Mouse (Mus musculus) cerebellum, postnatal 4 days (tissue): ENCODE measurements around the gene Zfp362.

Experiments
- DNase-seq, 2 experiments: peaks; one replicate each; pipeline ENCODE4 v3.0.0; 2022; ENCODE audit warnings: low spot score in 2 of 2, mixed read lengths in 1 of 2

Zfp362 gene

DNA sequence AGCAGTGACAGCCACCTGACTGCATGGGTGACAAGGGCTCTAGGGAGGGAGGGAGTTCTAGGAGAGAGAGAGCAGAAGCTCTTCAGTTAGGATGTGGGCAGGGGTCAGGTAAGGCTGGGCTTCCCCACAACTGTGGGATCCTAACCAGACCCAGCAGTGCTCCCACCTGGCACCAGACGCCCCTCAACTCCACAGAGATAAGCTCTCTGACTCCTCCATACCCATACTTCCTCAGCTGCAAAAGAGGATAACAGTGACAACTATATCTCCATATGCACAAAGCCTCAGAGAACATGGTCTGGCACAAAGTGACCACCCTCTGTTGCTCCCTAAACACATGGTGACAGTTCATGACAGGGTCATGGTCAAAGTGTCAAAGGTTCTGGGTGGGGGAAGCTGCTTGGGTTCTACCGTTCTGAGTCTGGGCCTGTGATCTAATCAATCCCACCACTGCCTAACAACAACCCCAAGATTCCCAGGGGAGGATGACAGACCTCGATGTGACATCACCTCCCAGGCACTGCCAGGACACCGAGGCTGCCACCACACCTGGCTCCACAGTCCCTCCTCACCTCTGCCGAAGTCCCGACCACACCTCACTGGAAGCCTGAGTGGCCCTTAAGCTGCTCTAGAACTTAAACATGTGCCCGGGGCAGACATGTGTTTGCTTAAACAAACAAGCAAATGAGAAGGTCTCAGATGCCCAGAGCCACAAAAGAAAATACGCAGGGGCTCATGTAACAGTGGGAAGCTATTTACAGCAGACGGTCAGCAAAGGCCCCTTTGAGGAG, 4.0 kb downstream of the Zfp362 start:
- no peak for DNase-seq

DNA sequence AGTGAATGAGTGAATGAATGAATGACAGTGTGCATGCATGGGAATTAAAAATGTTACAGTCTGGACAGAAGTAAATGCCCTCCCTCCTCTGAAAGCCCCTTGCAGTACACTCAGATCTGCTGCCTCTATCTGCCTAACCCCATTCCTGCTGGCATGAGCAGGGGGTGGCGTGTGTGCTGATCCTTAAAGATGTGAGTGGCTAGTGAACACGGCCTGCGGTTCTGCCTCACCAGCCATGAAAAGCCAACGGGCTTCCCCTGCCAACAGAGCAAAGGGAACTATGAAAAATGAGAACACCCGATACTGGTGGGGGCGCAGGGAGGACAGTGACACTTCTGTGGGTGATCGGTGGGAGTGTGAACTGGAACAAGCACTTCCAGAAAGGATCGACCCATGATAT, 9.1 kb downstream of the Zfp362 start:
- no peak for DNase-seq

DNA sequence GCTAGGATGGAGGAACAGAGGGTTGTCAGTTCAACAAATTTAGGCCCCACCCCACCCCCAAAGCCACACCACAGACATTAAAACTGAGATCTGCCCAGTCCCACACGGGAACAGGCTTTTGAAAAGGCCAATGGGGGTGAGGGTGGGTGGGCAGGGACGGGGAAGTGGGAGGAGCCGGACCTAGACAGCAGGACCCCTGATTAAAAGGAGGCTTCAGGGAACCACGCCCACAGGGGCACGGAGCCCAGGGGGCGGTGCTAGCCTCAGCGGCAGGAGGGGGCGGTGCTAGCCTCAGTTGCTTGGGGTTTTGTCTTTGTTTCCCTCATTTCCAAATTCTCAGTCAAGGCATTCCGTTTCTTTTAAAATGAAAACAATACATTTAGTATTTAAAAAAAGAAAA, 10.2 kb downstream of the Zfp362 start:
- DNase-seq = peak in 1 of 2 experiments; percentile 52

DNA sequence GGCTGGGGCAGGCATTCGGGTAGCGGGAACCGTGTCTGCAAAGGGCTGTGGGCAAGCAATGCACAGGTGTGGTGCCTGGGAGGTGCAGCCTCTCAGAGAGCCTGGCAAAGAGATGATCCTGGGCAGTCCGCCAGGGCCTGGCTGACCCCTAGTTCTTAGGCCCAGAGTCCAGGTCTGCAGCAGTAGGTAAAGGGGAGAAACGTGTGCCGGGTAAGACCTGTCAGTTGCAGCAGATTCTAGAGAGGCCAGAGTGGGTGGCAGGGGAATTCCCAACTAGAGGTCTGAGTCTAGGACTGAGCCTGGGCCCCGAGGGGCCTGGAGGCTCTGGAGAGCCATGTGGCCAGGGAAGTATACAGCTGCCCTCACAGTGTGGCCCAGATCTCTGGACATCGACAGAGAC, 11.6 kb downstream of the Zfp362 start:
- no peak for DNase-seq

DNA sequence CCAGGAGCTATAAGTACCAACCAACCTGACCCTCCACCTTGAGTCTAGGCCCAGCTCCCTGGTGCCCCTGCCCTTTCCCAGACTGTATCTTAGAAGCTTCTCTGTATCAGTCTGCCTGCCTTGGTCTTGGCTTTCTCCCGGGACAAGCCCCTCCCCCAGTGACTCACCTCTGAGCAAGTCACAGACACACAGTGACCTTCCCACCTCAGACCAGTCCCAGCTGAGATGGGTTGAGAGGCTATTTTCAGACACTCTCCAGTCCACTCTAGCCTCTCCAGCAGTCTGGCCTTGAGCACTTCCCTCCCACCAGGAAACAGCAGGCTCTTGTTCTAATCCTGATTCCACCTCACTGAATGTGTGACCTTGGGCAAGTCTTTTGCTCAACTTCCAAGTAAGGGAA, 12.1 kb downstream of the Zfp362 start:
- no peak for DNase-seq

DNA sequence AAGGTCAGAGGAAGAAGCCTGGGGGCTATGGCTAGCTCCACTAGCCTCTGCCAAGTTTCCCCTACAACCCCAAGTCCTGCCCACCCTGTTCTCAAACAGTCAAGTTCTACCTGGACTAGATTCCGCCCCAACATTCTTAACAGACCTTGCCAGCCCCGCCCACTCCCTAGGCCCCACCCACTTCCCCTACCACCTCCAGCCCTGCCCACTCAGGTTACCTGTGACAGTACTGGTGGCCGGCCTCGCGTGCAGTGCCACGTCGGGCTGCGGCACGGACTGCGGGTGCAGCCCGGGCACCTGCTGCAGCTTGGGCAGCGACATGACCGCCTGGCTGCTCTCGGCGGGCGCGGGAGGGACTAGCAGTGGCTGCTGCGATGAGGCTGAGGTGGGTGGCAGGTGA, 16.2 kb downstream of the Zfp362 start:
- DNase-seq = no peak

DNA sequence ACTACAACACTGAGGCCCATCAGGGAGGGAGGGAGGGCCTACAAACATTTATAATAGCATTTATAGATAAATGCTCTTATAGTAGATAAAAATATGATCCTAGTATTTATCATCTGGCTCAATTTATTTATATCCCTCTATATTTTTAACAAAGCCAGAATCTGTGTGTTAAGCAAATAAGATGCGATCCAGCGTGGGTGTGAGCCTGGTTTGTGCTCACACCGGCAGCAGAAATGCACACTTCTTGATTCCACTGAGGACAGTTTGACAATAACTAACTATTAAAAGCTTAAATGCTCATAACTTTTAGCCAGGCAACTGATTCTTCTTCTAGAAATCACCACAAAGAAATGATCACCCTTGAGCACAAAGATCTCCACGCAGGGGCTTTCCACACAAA, 17.7 kb downstream of the Zfp362 start:
- DNase-seq = no peak

DNA sequence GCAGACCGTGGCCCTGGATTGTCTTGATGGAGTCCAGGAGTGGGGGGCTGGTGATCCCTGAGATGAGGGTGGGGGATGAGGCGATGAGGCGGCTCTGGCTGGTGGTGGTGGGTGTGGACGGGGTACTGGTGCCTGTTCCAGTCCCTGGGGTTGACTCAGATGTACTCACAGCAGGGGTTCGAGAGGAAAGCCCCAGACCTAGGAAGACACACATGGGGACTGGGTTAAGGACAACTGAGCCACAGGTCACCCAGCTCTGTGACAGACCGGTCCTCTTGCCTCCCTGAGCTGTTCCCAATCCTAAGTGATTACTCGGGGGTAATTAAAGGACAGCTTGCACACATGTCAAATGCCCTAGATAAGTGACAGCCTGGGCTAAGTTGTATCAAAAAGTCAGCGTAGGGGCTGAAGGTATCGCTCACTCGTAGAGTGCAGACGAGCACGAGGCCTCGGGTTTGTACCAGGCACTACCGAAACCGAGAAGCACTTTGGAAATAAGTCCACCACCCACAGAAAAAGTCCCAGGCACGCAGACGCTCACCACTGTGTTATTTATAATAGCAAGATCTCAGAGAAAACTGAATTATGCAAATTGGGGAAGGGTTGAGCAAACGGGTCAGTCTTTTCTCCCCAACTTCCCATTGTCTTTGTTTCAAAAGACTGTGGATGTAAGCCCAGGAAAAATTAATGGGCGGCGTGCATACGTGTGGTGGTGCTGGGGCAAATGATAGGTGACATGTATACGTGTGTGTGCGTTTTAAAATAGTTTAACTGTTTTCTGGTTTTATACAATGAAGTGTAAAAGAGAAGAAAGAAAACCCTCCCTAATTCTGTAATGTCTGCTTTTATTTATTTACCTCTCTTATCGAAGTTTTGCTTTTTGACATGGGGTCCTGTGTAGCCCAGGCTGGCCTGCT, 18.6 kb downstream of the Zfp362 start:
- DNase-seq = no peak

DNA sequence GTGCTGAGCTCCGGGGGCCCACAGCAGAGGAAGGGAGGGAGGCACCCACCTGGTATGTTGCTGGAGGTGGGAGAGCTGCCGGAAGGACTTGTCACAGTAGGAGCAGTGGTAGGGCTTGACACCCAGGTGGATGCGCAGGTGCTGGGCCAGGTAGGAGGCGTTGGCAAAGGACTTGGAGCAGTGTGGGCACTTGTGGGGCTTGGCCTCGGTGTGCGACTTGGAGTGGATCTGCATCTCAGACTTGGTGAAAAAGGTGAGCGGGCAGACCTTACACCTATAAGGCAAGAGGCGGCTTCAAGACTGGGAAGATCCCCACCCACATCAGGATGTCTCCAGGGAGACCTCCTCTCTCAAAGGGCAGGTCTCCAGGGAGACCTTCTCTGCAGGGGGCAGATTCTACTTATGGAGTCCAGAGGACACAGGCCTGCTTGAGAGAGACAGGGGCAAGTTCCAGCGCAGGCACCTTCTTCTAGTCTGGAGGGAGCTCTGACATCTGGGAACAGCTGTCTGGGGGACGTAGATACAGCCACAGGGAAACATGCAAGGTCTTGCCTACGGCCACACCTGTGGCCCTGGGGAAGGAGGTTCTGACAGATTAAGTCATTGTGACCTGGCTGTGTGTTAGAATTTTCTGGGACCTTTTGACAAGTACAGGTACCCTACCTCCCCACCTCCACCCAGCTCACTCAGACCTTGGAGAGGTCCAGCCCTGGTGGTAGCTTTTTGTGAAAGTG, 19.8 kb downstream of the Zfp362 start:
- DNase-seq = no peak

DNA sequence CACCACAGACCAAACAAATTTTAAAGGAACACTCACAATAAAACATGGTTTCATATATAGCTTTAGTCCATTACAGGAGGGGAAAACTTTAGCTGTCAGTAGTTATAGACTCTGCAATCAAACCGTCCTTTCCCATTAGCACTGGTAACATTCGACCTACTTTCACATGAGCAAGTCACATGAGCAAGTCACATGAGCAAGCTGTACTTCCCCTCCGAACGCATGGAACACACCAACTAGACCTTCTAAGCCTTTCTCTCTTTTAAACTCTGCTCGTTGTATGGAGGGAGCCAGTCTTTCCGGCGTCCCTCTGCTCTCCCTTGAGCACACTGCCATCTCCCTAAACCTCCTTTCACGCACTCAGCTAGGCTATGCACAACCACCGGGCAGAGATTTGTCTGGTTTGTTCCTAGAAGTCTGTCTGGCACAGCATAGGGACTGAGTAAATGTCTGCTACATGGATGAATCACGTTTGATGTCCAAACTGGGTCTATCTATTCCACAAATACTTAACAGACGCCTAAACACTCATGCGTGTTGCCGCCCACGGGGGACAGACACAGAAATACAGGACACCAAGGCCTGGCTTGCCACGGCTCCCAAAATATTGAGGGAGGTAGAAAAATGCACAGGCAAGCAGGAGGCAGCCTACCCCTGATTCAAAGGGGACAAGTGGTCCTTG, 20.8 kb downstream of the Zfp362 start:
- no peak for DNase-seq

DNA sequence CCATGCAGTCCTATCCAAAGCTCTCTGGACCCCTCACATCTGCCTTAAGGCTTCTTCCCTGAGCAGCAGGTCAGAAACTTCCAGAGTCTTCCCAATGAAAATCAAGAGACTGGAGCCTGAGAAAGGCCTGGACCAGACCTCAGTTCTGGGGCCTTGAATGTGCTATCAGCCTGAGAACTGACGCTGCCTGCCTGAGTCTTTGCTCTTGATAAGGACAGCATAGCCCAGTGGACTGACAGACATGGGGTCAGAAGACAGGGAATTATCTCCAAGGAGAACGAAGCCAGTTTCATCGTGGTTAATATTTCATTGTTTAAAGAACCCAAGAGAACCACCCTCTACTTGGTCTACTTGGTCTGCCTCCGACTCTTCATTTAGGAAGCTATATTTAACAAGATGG, 23.2 kb downstream of the Zfp362 start:
- DNase-seq = no peak

DNA sequence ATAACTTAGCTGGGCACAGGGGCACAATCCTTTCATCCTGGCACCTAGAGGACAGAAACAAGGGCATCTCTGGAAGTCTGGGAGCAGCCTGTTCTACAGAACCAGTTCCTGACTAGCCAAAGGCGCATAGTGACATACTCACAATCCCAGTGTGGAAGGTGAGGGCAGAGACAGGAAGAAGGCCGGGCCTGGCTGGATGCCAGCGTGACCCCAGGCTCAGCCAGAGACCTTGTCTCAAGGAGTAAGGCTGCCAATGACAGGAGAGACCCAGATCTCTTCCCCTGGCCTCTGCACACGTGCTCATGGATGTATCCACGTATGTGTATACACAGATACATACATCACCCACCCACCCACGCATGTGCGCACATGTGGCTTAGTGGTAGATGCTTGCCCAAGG, 23.8 kb downstream of the Zfp362 start:
- DNase-seq = no peak

DNA sequence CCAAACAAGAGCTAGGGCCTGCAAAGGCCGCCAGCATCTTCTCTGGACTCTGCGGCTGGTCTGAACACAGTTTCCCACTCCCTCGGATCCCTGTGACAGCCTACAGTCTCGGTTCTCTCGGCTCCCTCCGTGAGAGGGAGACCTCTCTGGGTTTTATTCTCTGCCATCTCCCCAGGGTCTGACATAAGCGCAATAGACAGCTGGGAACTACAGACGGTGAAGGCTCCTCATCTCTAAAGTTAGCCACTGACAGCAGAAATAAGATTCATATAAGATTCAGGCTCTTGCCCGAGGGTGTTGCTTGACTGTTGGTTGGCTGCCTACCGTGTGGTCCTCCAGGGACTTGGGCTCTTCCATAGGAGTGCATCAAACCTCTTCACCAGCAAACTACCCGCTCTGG, 28.3 kb downstream of the Zfp362 start:
- no peak for DNase-seq

DNA sequence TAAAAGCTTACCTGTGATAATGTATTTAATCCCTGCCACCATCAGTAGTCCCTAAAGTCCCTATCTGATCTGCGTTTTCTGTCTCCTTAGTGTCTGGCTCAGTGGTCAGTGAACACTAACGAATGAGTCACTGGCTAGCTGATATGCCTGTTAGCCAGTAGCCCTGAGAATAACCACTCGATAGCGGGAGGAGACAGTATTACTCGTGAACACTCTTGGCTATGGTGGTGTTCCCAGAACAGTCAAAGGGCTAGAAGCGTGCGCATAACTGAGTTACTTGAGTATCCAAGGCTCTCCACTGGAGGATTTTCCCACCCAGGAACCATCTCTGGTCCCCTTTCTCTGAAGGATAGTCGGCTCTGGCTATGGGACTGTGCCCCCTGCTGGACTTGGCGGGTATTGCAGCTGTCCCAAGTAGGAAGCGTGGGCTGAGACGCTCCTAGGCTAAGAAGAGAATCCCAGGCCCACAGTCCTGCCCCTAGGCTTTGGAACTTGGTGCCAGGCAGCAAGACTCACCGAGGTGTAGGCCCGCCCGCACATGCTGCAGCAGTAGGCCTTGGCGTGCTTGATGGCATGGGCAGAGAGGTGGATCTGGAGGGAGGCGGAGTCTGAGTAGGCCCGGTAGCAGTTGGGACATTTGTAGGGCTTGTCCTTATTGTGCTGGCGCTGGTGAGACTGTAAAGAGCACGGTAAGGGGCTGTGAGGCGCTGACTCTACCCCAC, 29.1 kb downstream of the Zfp362 start:
- DNase-seq = peak; percentile 65 to 88

DNA sequence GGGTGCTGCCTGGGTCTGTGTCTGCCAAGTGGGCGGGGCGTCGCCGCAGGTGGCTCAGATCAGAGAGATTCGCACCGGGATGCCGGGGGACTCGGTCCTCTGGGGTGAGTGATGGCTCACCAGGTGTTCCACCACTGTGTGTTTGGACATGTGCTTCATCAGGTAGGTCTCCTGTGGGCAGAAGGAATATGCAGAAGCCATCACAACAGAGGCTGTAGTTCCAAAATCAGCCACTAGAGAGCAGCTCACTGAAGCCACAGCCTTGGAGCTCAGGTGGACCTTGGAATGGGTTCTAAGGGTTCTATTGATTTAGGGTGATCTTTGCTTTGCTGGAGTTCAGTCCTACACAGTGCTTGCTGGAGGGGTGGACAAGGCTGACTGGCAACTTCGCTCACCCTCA, 31.4 kb downstream of the Zfp362 start:
- peak in 1 of 2 experiments; percentile 69 for DNase-seq

DNA sequence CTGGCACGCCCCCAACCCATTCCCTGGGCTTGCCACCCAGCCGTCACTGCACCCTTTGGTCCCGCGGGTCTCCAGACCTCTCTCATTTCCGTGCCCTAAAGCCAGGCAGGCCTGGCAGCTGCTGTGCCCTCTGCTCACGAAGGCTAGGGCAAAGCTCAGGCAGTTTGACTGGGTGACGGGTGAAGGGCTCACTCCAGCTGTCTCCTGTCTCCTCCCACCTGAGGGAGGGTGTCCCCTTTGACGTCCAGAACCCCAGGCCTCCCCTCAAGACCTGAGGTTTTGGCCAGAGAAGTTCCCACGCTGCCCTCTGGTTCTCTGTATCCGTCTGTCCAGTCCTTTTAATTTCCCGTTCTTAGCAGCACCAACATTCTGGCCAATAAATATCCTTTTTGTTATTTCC, 32.0 kb downstream of the Zfp362 start:
- DNase-seq = no peak

DNA sequence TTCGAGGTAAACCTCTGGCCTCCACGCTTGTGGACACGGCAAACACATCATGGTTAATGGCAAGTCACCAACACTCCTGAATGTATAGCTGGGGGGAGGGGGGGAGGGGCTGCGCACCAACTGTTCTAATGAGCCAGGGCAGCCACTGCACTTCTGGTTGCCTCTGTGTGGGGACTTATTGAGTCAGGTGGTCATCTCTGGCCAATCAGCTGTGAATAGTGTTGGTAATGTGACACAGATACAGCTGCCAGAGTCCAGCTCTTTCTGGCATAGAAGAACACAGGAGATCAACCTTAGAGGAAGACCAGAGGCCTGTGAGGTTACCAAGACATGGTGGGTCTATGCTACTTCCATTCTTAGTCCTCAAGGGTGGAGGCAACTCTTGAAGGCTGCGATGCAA, 35.1 kb downstream of the Zfp362 start:
- no peak for DNase-seq

DNA sequence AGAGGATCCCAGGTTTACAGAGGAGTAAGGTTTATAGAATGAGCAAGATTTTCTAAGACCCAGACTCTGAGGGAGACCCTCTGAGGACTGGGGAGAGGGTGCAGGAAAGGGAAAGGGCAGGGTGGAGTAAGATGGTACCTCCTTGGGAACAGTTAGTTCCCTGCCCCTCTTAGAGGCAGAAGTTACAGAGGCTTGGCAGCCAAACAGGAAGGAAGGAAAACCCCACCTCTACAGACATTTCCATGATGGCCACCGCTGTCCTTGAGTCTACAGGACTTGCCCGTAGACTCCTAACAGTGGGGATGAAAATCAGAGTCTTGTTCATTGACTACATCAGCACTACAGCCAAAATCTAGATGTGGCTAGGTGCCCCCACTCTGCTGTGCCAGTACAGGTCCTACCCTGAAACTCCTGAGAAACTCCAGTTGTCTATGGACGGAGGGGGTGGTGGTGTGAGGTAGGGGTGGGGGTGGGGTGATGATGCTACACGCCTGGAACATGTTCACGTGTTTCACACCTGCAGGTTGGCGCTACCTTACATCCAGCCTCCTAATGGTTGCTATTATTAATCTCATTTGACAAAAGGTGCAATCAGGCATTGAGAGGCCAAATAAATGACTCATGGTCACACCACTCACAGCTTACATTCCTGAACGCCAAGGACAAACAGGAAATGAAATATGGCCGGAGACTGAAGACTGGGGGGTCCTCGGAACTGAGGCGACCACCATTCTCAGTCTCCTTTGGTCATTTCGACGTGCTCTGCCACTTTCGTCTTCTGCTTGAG, 36.1 kb downstream of the Zfp362 start:
- DNase-seq = no peak

DNA sequence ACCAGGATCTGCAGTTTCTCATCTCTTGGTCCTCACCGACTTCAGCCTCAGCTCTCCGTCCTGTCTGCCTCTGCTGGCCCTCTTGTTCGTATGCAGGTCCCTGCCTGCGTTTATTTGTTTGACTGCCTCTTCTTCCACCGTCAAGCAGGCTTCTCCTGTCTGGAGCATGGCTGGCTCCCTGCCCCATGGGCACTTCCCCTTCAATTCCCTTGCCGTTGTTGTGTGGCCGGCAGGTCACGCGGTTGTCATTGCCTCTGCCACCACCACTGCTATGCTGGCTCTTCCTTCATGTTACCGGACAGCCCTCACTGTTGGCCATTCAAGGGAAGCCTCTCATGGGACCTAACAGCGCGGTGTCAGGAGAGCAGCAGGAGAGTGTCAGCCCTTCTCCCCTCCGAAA, 37.7 kb downstream of the Zfp362 start:
- no peak for DNase-seq

DNA sequence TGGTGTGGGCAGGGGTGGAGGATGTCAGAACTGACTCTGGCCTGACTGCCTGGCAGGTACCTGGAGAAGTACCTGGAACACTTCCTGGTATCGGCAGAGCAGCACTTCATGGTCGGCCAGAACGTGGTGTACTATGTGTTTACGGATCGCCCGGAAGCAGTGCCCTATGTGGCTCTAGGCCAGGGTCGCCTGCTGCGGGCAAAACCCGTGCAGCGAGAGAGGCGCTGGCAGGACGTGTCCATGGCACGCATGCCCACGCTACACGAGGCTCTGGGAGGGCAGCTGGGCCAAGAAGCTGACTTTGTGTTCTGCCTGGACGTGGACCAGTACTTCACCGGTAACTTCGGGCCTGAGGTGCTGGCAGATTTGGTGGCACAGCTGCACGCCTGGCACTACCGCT, 38.9 kb downstream of the Zfp362 start:
- no peak for DNase-seq
